Mouse (Mus musculus) E14TG2a.4 (cell line): ENCODE measurements at regions not wholly inside any gene's neighbourhood (a gene's known extent, or its start where the extent isn't known, plus 50 kb on each side); places are given as distances from the start of the nearest gene placed in this dataset.

Experiments
- CTCF ChIP-seq: conservative IDR thresholded peaks from 2 replicates; pipeline ENCODE4 v1.5.1; 2014; ENCODE audit warnings: low read length
- NANOG ChIP-seq: IDR thresholded peaks from 2 replicates; pipeline ENCODE4 v1.6.1; 2014; ENCODE audit warnings: borderline replicate concordance, low read length, mixed read lengths
- POU5F1 ChIP-seq: IDR thresholded peaks from 2 replicates; pipeline ENCODE4 v1.6.1; 2014; ENCODE audit warnings: low read length, borderline replicate concordance

DNA sequence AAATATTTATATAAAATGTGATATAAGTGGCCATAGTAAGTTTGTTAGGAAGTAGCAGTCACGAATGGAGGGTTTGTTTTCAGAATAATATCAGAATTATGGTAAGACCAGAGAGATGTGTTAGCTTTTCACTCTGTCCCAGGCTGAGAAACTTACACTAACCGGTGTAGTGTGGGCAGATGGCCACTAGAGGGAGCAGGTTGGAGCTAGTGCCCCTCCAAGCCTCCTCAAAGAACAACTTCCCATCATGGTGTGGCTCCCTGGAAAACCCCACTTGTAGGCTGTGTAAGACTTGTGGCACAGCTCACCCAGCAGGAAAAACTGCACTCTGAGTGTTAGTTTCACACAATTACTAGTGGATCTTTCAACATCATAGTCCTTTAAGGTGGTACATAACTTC is 328.0 kb downstream of the Cdh26 start:
- peak; percentile 80 for TF ChIP-seq CTCF
- TF ChIP-seq NANOG, result no peak
- TF ChIP-seq POU5F1, result no peak
